Mouse (Mus musculus) testis, adult 2 months (tissue): ENCODE measurements around the gene Slitrk1.

Source experiments
- CTCF ChIP-seq: fragments of 200-500 bp; IDR thresholded peaks from 2 replicates; pipeline ENCODE4 v1.5.1; 2012; ENCODE audit warnings: low read depth, mild to moderate bottlenecking, inconsistent platforms, low read length, moderate library complexity; ENCODE audit not compliant: control insufficient read depth, insufficient read depth, insufficient replicate concordance
- POLR2A ChIP-seq: fragments of 200-500 bp; IDR thresholded peaks from 2 replicates; pipeline ENCODE4 v1.6.1; 2012; ENCODE audit warnings: low read depth, mild to moderate bottlenecking, inconsistent platforms, low read length, moderate library complexity; ENCODE audit not compliant: control insufficient read depth

GRCm38 (mm10) chr14:108914336-108914735, 378 bp upstream of the Slitrk1 start:
- TF ChIP-seq POLR2A (no peak), CTCF (no peak)
